Mouse (Mus musculus) CH12.LX (cell line): ENCODE measurements at regions not wholly inside any gene's neighbourhood (a gene's known extent, or its start where the extent isn't known, plus 50 kb on each side); places are given as distances from the start of the nearest gene placed in this dataset.

Source experiments
- DNase-seq: peaks from one replicate; pipeline ENCODE4 v3.0.0-alpha.2; 2013; ENCODE audit errors: extremely low read depth
- H3K27ac ChIP-seq: 2 replicates; pipeline ENCODE4 v1.5.1; 2012; ENCODE audit warnings: low read depth, mild to moderate bottlenecking, control low read depth, moderate library complexity; ENCODE audit not compliant: insufficient read depth
- H3K27me3 ChIP-seq: replicated peaks from 2 replicates; pipeline ENCODE3; 2012; ENCODE audit warnings: inconsistent platforms
- H3K36me3 ChIP-seq, 2 experiments: replicated peaks in 1 of 2; 2 replicates each; pipeline versions ENCODE3 to v1.6.1; 2012; ENCODE audit warnings: inconsistent platforms in 1 of 2, low read length in 1 of 2, mild to moderate bottlenecking in 1 of 2, mixed read lengths in 1 of 2, moderate library complexity in 1 of 2; ENCODE audit not compliant: control insufficient read depth in 1 of 2, insufficient read depth in 1 of 2
- H3K4me1 ChIP-seq, 2 experiments: 2 replicates each; pipeline ENCODE4 v1.6.1; 2012; ENCODE audit warnings: inconsistent platforms in 1 of 2, moderate library complexity in 1 of 2; ENCODE audit not compliant: insufficient read depth in 2 of 2, control insufficient read depth in 1 of 2
- H3K4me2 ChIP-seq: 2 replicates; pipeline ENCODE4 v1.6.1; 2012; ENCODE audit warnings: low read depth, mild to moderate bottlenecking, control low read depth; ENCODE audit not compliant: poor library complexity, insufficient read depth, severe bottlenecking
- H3K4me3 ChIP-seq, 3 experiments: fragments of 150-350 bp in 1 of 3; sonication (generic) in 1 of 3; replicated peaks in 1 of 3; 2 replicates each; pipeline versions ENCODE3 to v1.5.1; 2011 to 2012; ENCODE audit warnings: low read depth in 2 of 3, low read length in 2 of 3, mild to moderate bottlenecking in 2 of 3, moderate library complexity in 2 of 3, control low read depth in 1 of 3, improper control_type of control experiment in 1 of 3, inconsistent platforms in 1 of 3, mixed read lengths in 1 of 3; ENCODE audit not compliant: poor library complexity in 1 of 3
- H3K79me2 ChIP-seq: replicated peaks from 2 replicates; pipeline ENCODE4 v1.6.1; 2012; ENCODE audit warnings: mild to moderate bottlenecking, moderate library complexity; ENCODE audit not compliant: control insufficient read depth, poor library complexity, insufficient read depth, severe bottlenecking; ENCODE audit errors: extremely low read depth
- H3K9ac ChIP-seq: 2 replicates; pipeline ENCODE4 v1.6.1; 2012; ENCODE audit warnings: low read depth, mild to moderate bottlenecking, control low read depth, moderate library complexity; ENCODE audit not compliant: insufficient read depth
- H3K9me3 ChIP-seq: replicated peaks from 2 replicates; pipeline ENCODE3; 2012; ENCODE audit warnings: low read length, inconsistent platforms, mixed read lengths
- BHLHE40 ChIP-seq: IDR thresholded peaks from 2 replicates; pipeline ENCODE4 v1.6.1; 2011; ENCODE audit warnings: mild to moderate bottlenecking, low read depth, low read length, improper control_type of control experiment
- ELF1 ChIP-seq: IDR thresholded peaks from 2 replicates; pipeline ENCODE4 v1.6.1; 2014; ENCODE audit warnings: low read depth, mild to moderate bottlenecking, inconsistent platforms, low read length, improper control_type of control experiment
- EP300 ChIP-seq: IDR thresholded peaks from 2 replicates; pipeline ENCODE4 v1.6.1; 2011; ENCODE audit warnings: low read length, improper control_type of control experiment
- ETS1 ChIP-seq: conservative IDR thresholded peaks from 2 replicates; pipeline ENCODE4 v1.6.1; 2012; ENCODE audit warnings: low read depth, mild to moderate bottlenecking, inconsistent platforms, low read length, improper control_type of control experiment, moderate library complexity
- JUND ChIP-seq: conservative IDR thresholded peaks from 2 replicates; pipeline ENCODE4 v1.6.1; 2011; ENCODE audit warnings: low read depth, low read length, improper control_type of control experiment
- KAT2A ChIP-seq: IDR thresholded peaks from 2 replicates; pipeline ENCODE4 v1.6.1; 2012; ENCODE audit warnings: low read length, improper control_type of control experiment, inconsistent platforms; ENCODE audit not compliant: insufficient replicate concordance
- MAFK ChIP-seq: IDR thresholded peaks from 2 replicates; pipeline ENCODE4 v1.6.1; 2011; ENCODE audit warnings: low read length, improper control_type of control experiment; ENCODE audit not compliant: insufficient replicate concordance
- NELFE ChIP-seq: IDR thresholded peaks from 2 replicates; pipeline ENCODE4 v1.6.1; 2011; ENCODE audit warnings: low read depth, low read length, improper control_type of control experiment
- POLR2A ChIP-seq: IDR thresholded peaks from 2 replicates; pipeline ENCODE4 v1.6.1; 2011; ENCODE audit warnings: low read depth, mild to moderate bottlenecking, improper control_type of control experiment, low read length
- POLR2AphosphoS2 ChIP-seq: IDR thresholded peaks from 2 replicates; pipeline ENCODE4 v1.6.1; 2011; ENCODE audit warnings: low read depth, low read length, improper control_type of control experiment
- RAD21 ChIP-seq: IDR thresholded peaks from 2 replicates; pipeline ENCODE4 v1.6.1; 2011; ENCODE audit warnings: low read depth, mild to moderate bottlenecking, low read length, improper control_type of control experiment, moderate library complexity
- RCOR1 ChIP-seq: conservative IDR thresholded peaks from 2 replicates; pipeline ENCODE4 v1.6.1; 2012; ENCODE audit warnings: low read depth, mild to moderate bottlenecking, inconsistent platforms, low read length, improper control_type of control experiment
- SIN3A ChIP-seq: IDR thresholded peaks from 2 replicates; pipeline ENCODE4 v1.6.1; 2012; ENCODE audit warnings: low read length, improper control_type of control experiment, inconsistent platforms
- SMC3 ChIP-seq: IDR thresholded peaks from 2 replicates; pipeline ENCODE4 v1.6.1; 2011; ENCODE audit warnings: low read depth, low read length, improper control_type of control experiment
- TCF12 ChIP-seq: IDR thresholded peaks from 2 replicates; pipeline ENCODE4 v1.6.1; 2014; ENCODE audit warnings: low read depth, mild to moderate bottlenecking, inconsistent platforms, low read length, improper control_type of control experiment
- USF1 ChIP-seq: IDR thresholded peaks from 2 replicates; pipeline ENCODE4 v1.6.1; 2014; ENCODE audit warnings: low read depth, mild to moderate bottlenecking, inconsistent platforms, low read length, improper control_type of control experiment
- ZKSCAN1 ChIP-seq: IDR thresholded peaks from 2 replicates; pipeline ENCODE4 v1.6.1; 2012; ENCODE audit warnings: low read depth, inconsistent platforms, low read length, improper control_type of control experiment, borderline replicate concordance
- ZNF384 ChIP-seq: IDR thresholded peaks from 2 replicates; pipeline ENCODE4 v1.6.1; 2012; ENCODE audit warnings: low read depth, low read length, improper control_type of control experiment, inconsistent platforms
- dilution Hi-C: fragments of 300-500 bp; cut with MboI; formaldehyde crosslinking; loops from 2 replicates; pipeline ENCODE4 v1.14.3; 2020; ENCODE audit warnings: low sequenced_read_pairs; ENCODE audit not compliant: extremely low pct_unique_long_range_greater_than_20kb, extremely low pct_ligation_motif_present
- in situ Hi-C: fragments of 300-500 bp; cut with MboI; formaldehyde crosslinking; loops from 3 replicates; pipeline ENCODE4 v1.14.3; 2019; ENCODE audit warnings: low sequenced_read_pairs, low pct_ligation_motif_present, low pct_unique_long_range_greater_than_20kb, mixed read lengths

GRCm38 (mm10) chr8:88948981-88949380 lies 95.0 kb downstream of the Sall1 start:
- dilution Hi-C loops, result no loop called here
- Histone ChIP-seq H3K9ac (no peak overlapping the region), H3K36me3 (no peaks in the 10 kb centered on the region), H3K4me2 (no peak overlapping the region), H3K9me3 (peaks cover 44% of the 10 kb centered on the region), H3K27me3 (no peaks in the 10 kb centered on the region), H3K27ac (no peak overlapping the region), H3K4me3 (no peak overlapping the region), H3K79me2 (no peaks in the 10 kb centered on the region), H3K4me1 (no peaks in the 10 kb centered on the region)
- in situ Hi-C loops, result no loop called here
- DNase-seq, result no peak
- TF ChIP-seq KAT2A (no peak), ELF1 (no peak), TCF12 (no peak), POLR2AphosphoS2 (no peak)

GRCm38 (mm10) chr8:88948328-88948727 lies 95.6 kb downstream of the Sall1 start:
- H3K4me1 ChIP-seq, result no peaks in the 10 kb centered on the region
- in situ Hi-C loops, result no loop called here
- no peak overlapping the region for H3K4me2 ChIP-seq
- H3K79me2 ChIP-seq, result no peaks in the 10 kb centered on the region
- no peak overlapping the region for H3K27ac ChIP-seq
- H3K9ac ChIP-seq, result no peak overlapping the region
- TF ChIP-seq USF1 (no peak), ZNF384 (no peak), NELFE (no peak), ZKSCAN1 (no peak), RAD21 (no peak), ETS1 (no peak), SMC3 (no peak), JUND (no peak), POLR2A (no peak)
- H3K27me3 ChIP-seq, result no peaks in the 10 kb centered on the region
- peaks cover 40% of the 10 kb centered on the region for H3K9me3 ChIP-seq
- H3K4me3 ChIP-seq, result no peak overlapping the region
- dilution Hi-C loops, result no loop called here
- H3K36me3 ChIP-seq, result no peaks in the 10 kb centered on the region
- no peak for DNase-seq

GRCm38 (mm10) chr8:88947384-88947783 lies 96.6 kb downstream of the Sall1 start:
- Histone ChIP-seq H3K4me3 (no peak overlapping the region), H3K4me2 (no peak overlapping the region), H3K27me3 (no peaks in the 10 kb centered on the region), H3K9ac (no peak overlapping the region), H3K27ac (no peak overlapping the region), H3K79me2 (no peaks in the 10 kb centered on the region), H3K4me1 (no peaks in the 10 kb centered on the region), H3K36me3 (no peaks in the 10 kb centered on the region), H3K9me3 (peaks cover 40% of the 10 kb centered on the region)
- dilution Hi-C loops, result no loop called here
- in situ Hi-C loops, result no loop called here
- DNase-seq, result no peak
- TF ChIP-seq BHLHE40 (no peak), EP300 (no peak), SIN3A (no peak), MAFK (0 out of 2 replicates have a peak, but pooled peaks have one; percentile 63), RCOR1 (no peak)
